Mouse (Mus musculus) heart, embryonic 13.5 days (tissue): ENCODE results near the gene Col19a1. TPM values are rescaled to one million over a fixed set of nuclear protein-coding genes. Genes with fewer than 3 reads are reported as not detected.

Experiments
- ATAC-seq: fragments of 200-750 bp; cut with Nextera tagmentation; 2 replicates; pipeline ENCODE4 v1.8.0; 2017; ENCODE audit warnings: moderate TSS enrichment; ENCODE audit not compliant: insufficient number of reproducible peaks, low FRiP score, low TSS enrichment; ENCODE audit errors: extremely low read depth
- H3K27ac ChIP-seq: fragments of 300-500 bp; sonication (generic); replicated peaks from 2 replicates; pipeline ENCODE4 v1.5.1; 2015; ENCODE audit warnings: moderate library complexity, mild to moderate bottlenecking, inconsistent platforms
- H3K27me3 ChIP-seq: fragments of 300-500 bp; sonication (generic); replicated peaks from 2 replicates; pipeline ENCODE4 v1.6.1; 2015; ENCODE audit warnings: mild to moderate bottlenecking, inconsistent platforms
- H3K36me3 ChIP-seq: fragments of 300-500 bp; sonication (generic); 2 replicates; pipeline ENCODE4 v1.6.1; 2015; ENCODE audit warnings: mild to moderate bottlenecking, inconsistent platforms
- H3K4me1 ChIP-seq: fragments of 300-500 bp; sonication (generic); 2 replicates; pipeline ENCODE4 v1.6.1; 2015; ENCODE audit warnings: inconsistent platforms
- H3K4me2 ChIP-seq: fragments of 300-500 bp; sonication (generic); 2 replicates; pipeline ENCODE4 v1.6.1; 2015; ENCODE audit warnings: inconsistent platforms, mild to moderate bottlenecking, moderate library complexity
- H3K4me3 ChIP-seq: fragments of 300-500 bp; sonication (generic); 2 replicates; pipeline ENCODE4 v1.5.1; 2015; ENCODE audit warnings: moderate library complexity, mild to moderate bottlenecking, inconsistent platforms
- H3K9ac ChIP-seq: fragments of 300-500 bp; sonication (generic); 2 replicates; pipeline ENCODE4 v1.6.1; 2015; ENCODE audit warnings: inconsistent platforms, mild to moderate bottlenecking, moderate library complexity
- H3K9me3 ChIP-seq: fragments of 300-500 bp; sonication (generic); 2 replicates; pipeline ENCODE4 v1.6.1; 2016; ENCODE audit warnings: inconsistent platforms
- WGBS: fragments of 180-500 bp; shearing (Covaris S2); methylation state at CpG from one replicate; pipeline ENCODE4 v1.1.7; 2015; ENCODE audit warnings: mixed read lengths; 5-methylcytosine and 5-hydroxymethylcytosine counted together
- polyA plus RNA-seq: library from polyadenylated mRNA; unstranded; fragments of >200 nt; fragmentation: Nextera tagmentation; extraction: Ambion mirVana; gene quantifications from 2 replicates; pipeline ENCODE4 v1.2.1, GENCODE M21; 2015

Col19a1 gene
- polyA plus RNA-seq, 1 experiment from 2014 or later = not detected

GRCm38 (mm10) chr1:24245700-24246375, 341.4 kb downstream of the Col19a1 start:
- no peak for ATAC-seq
- Histone ChIP-seq H3K9ac (no peak overlapping the region), H3K9me3 (no peaks in the 10 kb centered on the region), H3K27ac (no peak overlapping the region), H3K4me3 (no peak overlapping the region), H3K36me3 (no peaks in the 10 kb centered on the region), H3K27me3 (no peaks in the 10 kb centered on the region), H3K4me1 (no peaks in the 10 kb centered on the region), H3K4me2 (no peak overlapping the region)
- 68% methylated on average over 13 of the region's 13 CpGs for WGBS

- Histone ChIP-seq H3K27ac (no peak overlapping the region), H3K9me3 (no peaks in the 10 kb centered on the region), H3K4me1 (no peaks in the 10 kb centered on the region), H3K4me3 (no peak overlapping the region), H3K36me3 (no peaks in the 10 kb centered on the region), H3K9ac (no peak overlapping the region), H3K4me2 (no peak overlapping the region), H3K27me3 (no peaks in the 10 kb centered on the region)
- WGBS = 81% methylated on average over 10 of the region's 10 CpGs
- no peak for ATAC-seq
These were observed 342.3 kb downstream of the Col19a1 start for GRCm38 (mm10) chr1:24244931-24245330.

- H3K4me1 ChIP-seq = no peaks in the 10 kb centered on the region
These were observed 347.1 kb downstream of the Col19a1 start for GRCm38 (mm10) chr1:24240039-24240691.

GRCm38 (mm10) chr1:24236330-24236729, 350.9 kb downstream of the Col19a1 start:
- H3K9ac ChIP-seq = no peak overlapping the region
- 33% methylated on average over 1 of the region's 1 CpGs for WGBS
- no peaks in the 10 kb centered on the region for H3K36me3 ChIP-seq
- no peak for ATAC-seq
- no peak overlapping the region for H3K4me3 ChIP-seq
- H3K4me1 ChIP-seq = 0 out of 2 replicates have a peak, but pooled peaks cover 3% of the 10 kb centered on the region
- H3K4me2 ChIP-seq = no peak overlapping the region
- no peak overlapping the region for H3K27ac ChIP-seq
- H3K9me3 ChIP-seq = no peaks in the 10 kb centered on the region
- no peaks in the 10 kb centered on the region for H3K27me3 ChIP-seq

More at GRCm38 (mm10) chr1:24240039-24240691, 347.1 kb downstream of the Col19a1 start:
- Histone ChIP-seq H3K4me2 (no peak overlapping the region), H3K27ac (no peak overlapping the region), H3K9me3 (no peaks in the 10 kb centered on the region), H3K4me3 (no peak overlapping the region), H3K36me3 (no peaks in the 10 kb centered on the region), H3K27me3 (no peaks in the 10 kb centered on the region), H3K9ac (no peak overlapping the region)
- WGBS = 81% methylated on average over 8 of the region's 8 CpGs
- ATAC-seq = no peak

- 77% methylated on average over 3 of the region's 3 CpGs for WGBS
- Histone ChIP-seq H3K4me2 (no peak overlapping the region), H3K36me3 (no peaks in the 10 kb centered on the region), H3K9ac (no peak overlapping the region), H3K27ac (no peak overlapping the region), H3K27me3 (no peaks in the 10 kb centered on the region), H3K4me1 (peaks cover 15% of the 10 kb centered on the region), H3K4me3 (no peak overlapping the region), H3K9me3 (no peaks in the 10 kb centered on the region)
- ATAC-seq = no peak
These were observed 355.6 kb downstream of the Col19a1 start for GRCm38 (mm10) chr1:24231504-24232270.

GRCm38 (mm10) chr1:24230428-24230827, 356.8 kb downstream of the Col19a1 start:
- WGBS = 45% methylated on average over 8 of the region's 8 CpGs
- Histone ChIP-seq H3K9ac (no peak overlapping the region), H3K27ac (no peak overlapping the region), H3K4me3 (no peak overlapping the region), H3K9me3 (no peaks in the 10 kb centered on the region), H3K27me3 (no peaks in the 10 kb centered on the region), H3K4me1 (peaks cover 22% of the 10 kb centered on the region), H3K4me2 (no peak overlapping the region), H3K36me3 (no peaks in the 10 kb centered on the region)
- no peak for ATAC-seq

- Histone ChIP-seq H3K9ac (no peak overlapping the region), H3K9me3 (no peaks in the 10 kb centered on the region), H3K4me1 (peaks cover 22% of the 10 kb centered on the region), H3K4me2 (no peak overlapping the region), H3K36me3 (no peaks in the 10 kb centered on the region), H3K27ac (no peak overlapping the region), H3K27me3 (no peaks in the 10 kb centered on the region), H3K4me3 (no peak overlapping the region)
- 66% methylated on average over 1 of the region's 1 CpGs for WGBS
- ATAC-seq = no peak
These were observed 357.7 kb downstream of the Col19a1 start for GRCm38 (mm10) chr1:24229552-24229951.

GRCm38 (mm10) chr1:24226941-24227711, 360.1 kb downstream of the Col19a1 start:
- Histone ChIP-seq H3K9me3 (no peaks in the 10 kb centered on the region), H3K27me3 (no peaks in the 10 kb centered on the region), H3K36me3 (no peaks in the 10 kb centered on the region), H3K4me3 (no peak overlapping the region), H3K4me2 (no peak overlapping the region), H3K9ac (no peak overlapping the region), H3K4me1 (peaks cover 22% of the 10 kb centered on the region), H3K27ac (0 out of 2 replicates have a peak overlapping the region, but pooled peaks have one; percentile 24)
- WGBS = 72% methylated on average over 6 of the region's 6 CpGs
- ATAC-seq = no peak

- no peaks in the 10 kb centered on the region for H3K9me3 ChIP-seq
- 67% methylated on average over 4 of the region's 4 CpGs for WGBS
- no peak overlapping the region for H3K4me3 ChIP-seq
- H3K4me2 ChIP-seq = no peak overlapping the region
- ATAC-seq = no peak
- no peaks in the 10 kb centered on the region for H3K27me3 ChIP-seq
- H3K9ac ChIP-seq = no peak overlapping the region
- H3K27ac ChIP-seq = 0 out of 2 replicates have a peak overlapping the region, but pooled peaks have one; percentile 24
- peaks cover 19% of the 10 kb centered on the region for H3K4me1 ChIP-seq
- H3K36me3 ChIP-seq = no peaks in the 10 kb centered on the region
These were observed 361.3 kb downstream of the Col19a1 start for GRCm38 (mm10) chr1:24225825-24226526.

GRCm38 (mm10) chr1:24222981-24223612, 364.2 kb downstream of the Col19a1 start:
- no peak for ATAC-seq

More at GRCm38 (mm10) chr1:24222981-24223612, 364.2 kb downstream of the Col19a1 start:
- Histone ChIP-seq H3K9ac (no peak overlapping the region), H3K27me3 (no peaks in the 10 kb centered on the region), H3K4me2 (no peak overlapping the region), H3K27ac (no peak overlapping the region), H3K4me3 (no peak overlapping the region), H3K36me3 (no peaks in the 10 kb centered on the region), H3K9me3 (no peaks in the 10 kb centered on the region), H3K4me1 (peaks cover 20% of the 10 kb centered on the region; the same call in 1 of the 2 replicates)
- WGBS = 81% methylated on average over 8 of the region's 8 CpGs
